Mouse (Mus musculus) heart, embryonic 14.5 days (tissue): ENCODE data around the gene Calr4. TPM values are rescaled to one million over a fixed set of nuclear protein-coding genes. Genes with fewer than 3 reads are reported as not detected.

Experiments used
- polyA plus RNA-seq: library from polyadenylated mRNA; unstranded; fragments of >200 nt; fragmentation: Nextera tagmentation; extraction: Ambion mirVana; gene quantifications from 2 replicates; pipeline ENCODE4 v1.2.1, GENCODE M21; 2014

Calr4 gene
- polyA plus RNA-seq, 1 experiment from 2014 or later, result 0.20 TPM

Other genes starting within 250 kb of the Calr4 start
- 37.5 and 37.9 TPM in 2 replicates for gene Nrd1, start 233.8 kb upstream of the Calr4 start, polyA plus RNA-seq
- 48.2 and 52.0 TPM in 2 replicates for gene Osbpl9, start 32.2 kb upstream of the Calr4 start, polyA plus RNA-seq
- gene Eps15, start 45.8 kb downstream of the Calr4 start, polyA plus RNA-seq, result 29.2 and 33.0 TPM in 2 replicates
- gene Ttc39a, start 172.1 kb downstream of the Calr4 start, polyA plus RNA-seq, result 7.7 and 8.2 TPM in 2 replicates